Mouse (Mus musculus): ENCODE results near the gene Glmp.
"Not testable (repeated sequence)": the region's sequence is repeated elsewhere in the genome, so short reads cannot be mapped to it uniquely, and the experiment has no call there.

Gene Glmp

DNA sequence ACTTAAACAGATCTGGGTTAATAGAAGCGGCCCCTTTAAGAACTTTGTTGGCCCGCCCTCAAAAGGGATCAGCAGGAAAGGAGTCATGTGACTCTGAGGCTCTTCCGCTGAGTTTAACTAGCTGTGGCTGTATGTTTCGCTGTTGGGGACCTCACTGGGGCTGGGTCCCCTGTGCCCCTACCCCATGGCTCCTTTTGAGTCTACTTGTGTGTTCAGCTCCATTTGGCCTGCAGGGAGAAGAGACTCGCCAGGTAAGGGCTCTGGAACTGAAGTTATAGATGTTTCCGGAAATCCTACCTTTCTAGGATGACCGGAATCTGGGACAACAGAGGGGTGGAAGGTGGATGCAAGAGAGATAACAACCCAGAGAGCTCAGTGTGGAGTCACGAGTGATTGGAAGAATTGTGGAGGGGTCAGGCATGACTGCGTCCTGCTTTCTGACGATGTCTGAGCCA, at the start of gene Glmp:
TSS of gene Glmp (plus strand) at position 73 of the 455 bp plus-strand sequence.
- peak; percentile 56 to 59 for DNase-seq

DNA sequence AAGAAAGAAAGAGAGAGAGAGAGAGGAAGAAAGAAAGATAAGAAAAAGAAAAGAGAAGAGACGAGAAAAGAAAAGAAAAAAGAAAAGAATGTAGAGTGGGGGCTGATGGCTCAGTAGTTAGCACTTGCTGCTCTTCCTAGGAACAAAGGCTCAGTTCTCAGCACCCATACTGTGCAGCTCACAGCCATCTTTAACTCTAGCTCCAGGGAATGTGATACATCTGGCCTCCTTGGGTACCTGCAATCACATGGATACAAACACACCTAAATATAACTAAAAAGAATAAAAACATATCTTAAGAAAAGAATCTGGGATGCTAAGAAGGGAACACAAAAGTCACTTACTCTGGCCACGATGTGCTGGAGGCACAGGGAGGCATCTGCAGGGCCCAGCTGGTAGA, 48.7 kb upstream of the Glmp start:
- no peak for DNase-seq

DNA sequence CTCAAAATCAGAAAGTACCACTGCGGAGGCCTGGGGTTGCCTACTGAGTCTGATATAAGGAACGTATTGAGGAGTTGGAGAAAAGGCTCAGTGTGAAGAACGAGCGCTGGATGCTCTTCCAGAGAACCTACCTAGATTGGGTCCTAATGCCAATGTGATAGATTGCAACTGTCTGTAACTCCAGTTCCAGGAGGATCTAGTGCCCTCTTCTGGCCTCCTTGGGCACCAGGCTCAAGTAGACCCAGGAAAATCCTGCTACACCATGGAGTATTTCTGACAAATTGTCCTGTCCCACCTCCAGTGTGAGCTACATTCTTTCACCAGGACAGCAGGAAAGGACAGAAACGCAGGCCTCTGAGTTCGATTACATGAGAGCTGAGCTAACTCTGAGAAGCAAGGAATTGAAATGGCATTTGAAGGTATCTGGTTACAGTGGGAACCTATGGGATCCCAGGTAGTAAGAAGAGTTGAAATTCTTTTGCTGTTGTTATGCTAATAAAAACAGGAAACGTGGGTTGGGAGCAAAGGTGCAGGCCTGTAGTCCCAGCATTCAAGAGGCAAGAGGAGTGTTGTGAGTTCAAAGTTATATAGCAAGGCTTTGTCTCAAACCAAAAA, 48.2 kb upstream of the Glmp start:
- DNase-seq = no peak

DNA sequence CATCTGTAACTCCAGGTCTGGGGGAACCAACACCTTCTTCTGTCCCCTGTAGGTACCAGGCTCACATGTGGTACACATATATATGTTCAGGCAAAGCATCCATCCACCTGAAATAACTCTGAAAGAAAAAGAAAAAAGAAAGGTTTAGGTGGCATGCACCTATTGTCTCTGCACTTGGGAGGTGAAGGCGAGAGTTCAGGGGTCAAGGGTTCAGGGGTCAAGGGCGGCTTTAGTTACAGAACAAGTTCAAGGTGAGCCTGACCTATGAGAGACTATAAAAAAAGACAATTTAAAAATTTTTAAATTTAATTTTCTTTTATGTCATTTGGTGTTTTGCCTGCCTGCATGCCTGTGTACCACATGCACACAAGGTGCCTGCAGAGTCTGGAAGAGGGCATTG, 44.8 kb upstream of the Glmp start:
- DNase-seq = no peak

DNA sequence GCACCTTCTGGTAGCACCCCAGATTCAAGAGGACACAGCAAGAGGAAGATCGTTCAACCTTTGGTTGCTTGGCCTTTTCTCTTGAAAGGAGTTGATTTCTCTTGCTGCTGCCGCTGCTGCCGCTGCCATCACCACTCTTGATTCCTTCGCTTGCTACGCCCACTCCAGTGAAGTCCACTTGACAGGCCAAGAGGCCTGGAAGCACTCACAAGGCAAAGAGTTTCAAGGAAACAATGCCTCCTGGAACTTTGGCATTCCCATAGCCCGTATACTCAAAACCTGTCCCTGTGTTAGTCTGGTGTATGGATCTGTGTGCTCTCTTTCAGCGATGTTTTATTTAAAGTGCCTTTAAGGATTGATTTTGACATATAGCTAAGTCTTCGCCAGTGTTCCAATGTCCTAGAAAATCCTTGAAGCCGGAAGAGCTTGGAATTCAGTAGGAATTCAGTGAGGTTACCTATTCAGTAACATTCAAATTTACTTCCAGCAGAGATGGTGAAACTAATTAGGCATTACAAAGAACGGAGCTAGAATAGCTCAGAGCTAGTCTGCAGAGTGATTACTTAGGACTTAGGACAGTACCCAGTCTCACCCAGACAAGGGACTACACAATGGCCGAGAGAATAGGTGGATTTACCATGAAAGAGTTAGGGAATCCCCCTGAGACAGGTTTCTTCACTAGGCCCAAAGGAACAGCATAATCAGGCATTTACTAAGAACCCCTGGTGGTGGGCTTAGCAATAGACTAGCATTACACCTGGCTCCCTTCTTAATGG, 43.5 kb upstream of the Glmp start:
- DNase-seq = not testable (repeated sequence)

DNA sequence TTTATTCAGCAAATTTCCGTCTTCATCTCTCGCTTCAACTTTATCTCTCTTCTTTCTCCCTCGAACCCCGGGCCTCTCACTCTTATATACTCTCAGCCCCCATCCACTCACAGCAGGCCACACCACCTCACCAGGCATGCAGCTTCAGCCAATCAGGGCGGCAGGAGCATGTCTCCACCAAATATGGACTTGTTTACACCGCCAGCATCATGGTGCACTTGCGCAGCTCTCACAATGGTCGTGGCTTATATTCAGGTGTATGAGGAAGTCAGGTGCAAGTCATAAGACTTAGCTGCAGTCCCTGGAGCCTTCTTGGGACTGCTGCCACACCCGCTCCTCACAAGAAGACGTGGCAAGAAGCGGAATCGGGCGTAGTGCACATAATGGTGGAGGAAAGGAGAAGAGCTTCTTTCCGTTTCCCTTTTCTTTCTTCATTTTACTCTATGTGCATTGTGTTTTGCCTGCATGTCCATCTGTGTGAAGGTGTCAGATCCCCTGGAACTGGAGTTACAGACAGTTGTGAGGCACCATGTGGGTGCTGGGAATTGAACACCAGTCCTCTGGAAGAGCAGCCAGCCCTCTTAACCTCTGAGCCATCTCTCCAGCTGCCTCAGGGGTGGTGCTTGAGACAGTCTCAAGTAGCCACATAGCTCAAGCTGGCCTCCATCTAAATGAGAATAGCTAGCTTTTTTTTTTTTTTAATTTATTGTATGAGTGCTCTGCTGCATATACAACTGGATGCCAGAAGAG, 39.8 kb upstream of the Glmp start:
- not testable (repeated sequence) for DNase-seq

DNA sequence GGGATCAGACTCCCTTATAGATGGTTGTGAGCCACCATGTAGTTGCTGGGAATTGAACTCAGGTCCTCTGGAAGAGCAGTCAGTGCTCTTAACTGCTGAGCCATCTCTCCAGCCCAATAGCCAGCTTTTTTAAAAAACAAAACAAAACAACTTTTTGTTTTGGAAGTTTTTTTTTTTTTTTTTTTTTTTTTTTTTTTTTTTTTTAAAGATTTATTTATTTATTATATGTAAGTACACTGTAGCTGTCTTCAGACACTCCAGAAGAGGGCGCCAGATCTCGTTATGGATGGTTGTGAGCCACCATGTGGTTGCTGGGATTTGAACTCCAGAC, 39.3 kb upstream of the Glmp start:
- DNase-seq = not testable (repeated sequence)

DNA sequence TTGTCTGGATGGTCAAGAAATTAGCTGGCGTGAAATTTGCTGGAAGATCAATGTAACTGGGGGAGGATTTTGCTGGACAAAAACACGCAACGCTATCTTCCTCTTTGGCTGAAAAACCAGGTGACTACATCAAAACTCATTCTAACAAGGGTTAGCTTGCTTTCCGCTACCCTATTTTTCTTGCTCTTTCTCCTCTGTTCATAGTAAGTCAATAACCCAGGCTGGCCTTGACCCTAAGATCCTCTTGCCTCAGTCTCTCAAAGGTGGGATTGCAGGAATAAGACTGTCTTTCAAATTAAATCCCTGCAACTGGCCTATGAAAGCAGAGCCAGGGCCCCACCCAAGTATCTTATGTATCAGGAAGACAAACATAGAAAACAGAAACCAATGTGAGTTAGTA, 37.7 kb upstream of the Glmp start, which contains the start of gene Gm38392:
TSS of gene Gm38392 (minus strand) at position 101 of the 400 bp plus-strand sequence.
- no peak for DNase-seq

DNA sequence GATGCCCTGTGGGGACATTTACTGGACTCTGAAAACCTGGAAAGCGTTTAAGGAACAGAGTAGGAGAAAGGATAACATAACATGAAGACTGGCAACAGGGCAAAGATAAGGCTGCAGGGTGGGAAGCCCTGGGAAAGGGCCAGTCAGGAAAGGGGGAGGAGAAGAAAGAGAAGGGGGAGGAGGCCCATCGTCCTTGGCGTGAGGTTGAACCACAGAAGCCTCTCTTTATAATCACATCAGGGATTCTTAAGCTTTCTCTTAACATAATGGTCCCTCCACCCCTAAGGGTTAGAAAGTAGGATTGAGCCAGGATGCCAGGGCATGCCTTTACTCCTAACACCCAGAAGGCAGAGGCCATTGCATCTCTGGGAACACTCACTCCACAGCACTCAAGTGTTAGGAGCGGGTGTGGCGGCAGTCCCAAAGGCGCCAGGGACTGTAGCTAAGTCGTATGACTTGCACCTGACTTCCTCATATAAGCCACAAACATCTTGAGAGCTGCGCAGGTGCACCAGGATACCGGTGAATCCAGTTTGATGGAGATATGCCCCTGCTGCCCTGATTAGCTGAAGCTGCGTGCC, 36.6 kb upstream of the Glmp start:
- DNase-seq = not testable (repeated sequence)

DNA sequence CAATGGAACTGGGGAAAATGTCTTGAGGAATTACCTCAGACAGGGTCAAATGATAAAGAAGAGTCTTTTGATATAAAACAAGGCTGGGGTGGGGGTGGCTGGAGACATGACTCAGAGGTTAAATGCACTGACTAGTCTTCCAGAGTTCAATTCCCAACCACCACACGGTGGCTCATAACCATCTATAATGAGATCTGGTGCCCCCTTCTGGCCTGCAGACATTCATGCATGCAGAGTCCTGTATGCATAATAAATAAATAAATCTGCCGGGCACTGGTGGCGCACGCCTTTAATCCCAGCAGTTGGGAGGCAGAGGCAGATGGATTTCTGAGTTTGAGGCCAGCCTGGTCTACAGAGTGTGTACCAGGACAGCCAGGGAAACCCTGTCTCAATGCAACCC, 32.9 kb upstream of the Glmp start:
- peak; percentile 61 to 69 for DNase-seq

DNA sequence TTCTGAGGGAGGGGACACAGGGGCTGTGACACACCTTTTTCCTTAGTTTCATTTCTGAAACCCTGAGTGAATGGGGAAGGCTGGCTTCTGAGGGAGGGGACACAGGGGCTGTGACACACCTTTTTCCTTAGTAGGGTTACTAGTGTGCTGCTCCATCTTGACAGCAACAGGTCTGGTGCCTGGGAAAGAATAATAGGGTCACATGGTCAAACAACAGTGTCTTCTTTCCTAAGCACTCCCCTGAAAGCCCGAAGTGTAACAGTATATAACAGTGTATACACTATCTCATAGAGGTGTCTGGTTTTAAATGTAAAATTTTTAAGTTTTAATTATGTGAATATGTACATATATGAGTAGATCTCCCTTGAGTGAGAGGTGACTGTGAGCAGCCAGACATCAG, 29.6 kb upstream of the Glmp start:
- DNase-seq = not testable (repeated sequence)

DNA sequence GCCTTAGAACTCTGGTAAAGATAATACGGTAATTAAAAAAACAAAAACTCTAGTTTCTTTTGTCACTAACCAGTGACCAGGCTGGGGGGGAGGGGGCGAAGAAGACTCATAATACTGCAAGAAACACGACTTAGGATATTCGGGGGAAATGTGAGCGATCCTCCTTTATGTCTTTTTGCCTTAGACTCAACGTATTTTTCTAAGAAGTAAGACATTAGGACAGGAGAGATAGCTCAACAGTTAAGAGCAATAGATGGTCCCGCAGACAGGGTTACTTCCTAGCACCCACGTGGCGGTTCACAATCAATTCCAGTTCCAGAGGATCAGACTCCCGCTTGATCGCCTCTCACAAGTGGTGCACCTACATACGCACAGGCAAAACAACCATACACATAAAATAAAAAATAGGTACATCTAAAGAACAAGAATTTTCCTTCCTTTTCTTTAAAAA, 28.7 kb upstream of the Glmp start:
- DNase-seq = no peak

DNA sequence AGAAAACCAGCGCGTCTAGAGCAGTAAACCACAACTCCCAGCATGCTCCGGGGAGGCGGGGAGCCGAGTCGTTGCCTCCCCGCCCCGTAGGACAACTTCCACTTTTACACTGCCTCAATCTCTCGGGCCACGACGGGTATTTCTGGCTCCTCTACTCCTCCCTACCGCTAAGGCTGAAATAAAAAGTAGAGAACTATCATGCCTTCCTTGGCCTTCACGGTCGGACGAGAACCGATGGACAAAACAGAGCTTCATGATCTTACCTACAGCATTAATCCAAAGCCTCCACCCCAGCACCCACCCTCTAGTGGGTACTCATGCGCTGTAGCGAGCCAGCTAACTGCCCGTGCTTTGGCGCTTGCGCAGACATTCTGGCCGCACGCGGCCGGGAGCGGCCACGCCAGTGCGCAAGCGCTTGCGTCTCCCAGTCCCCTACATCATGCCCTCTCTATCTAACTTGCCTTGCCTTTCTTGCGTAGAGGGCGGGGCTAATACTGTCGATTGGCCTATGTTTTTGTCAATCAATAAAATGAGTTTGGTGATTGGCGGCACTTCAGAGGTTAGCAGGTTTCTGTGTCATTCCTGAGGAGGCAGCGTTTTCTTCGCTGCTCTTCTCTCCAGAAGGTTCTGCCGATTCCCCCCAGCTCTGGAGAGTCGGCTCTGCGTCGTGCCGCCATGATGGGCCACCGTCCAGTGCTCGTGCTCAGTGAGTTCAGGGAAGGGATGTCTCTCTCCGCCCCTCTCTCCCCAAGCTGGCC, 28.1 kb upstream of the Glmp start, which contains the start of the genes Tsacc and Cct3:
TSS of gene Tsacc (minus strand) at position 439 of the 758 bp plus-strand sequence.
TSS of gene Cct3 (plus strand) at position 556 of the 758 bp plus-strand sequence.
- peak; percentile 92 to 93 for DNase-seq

DNA sequence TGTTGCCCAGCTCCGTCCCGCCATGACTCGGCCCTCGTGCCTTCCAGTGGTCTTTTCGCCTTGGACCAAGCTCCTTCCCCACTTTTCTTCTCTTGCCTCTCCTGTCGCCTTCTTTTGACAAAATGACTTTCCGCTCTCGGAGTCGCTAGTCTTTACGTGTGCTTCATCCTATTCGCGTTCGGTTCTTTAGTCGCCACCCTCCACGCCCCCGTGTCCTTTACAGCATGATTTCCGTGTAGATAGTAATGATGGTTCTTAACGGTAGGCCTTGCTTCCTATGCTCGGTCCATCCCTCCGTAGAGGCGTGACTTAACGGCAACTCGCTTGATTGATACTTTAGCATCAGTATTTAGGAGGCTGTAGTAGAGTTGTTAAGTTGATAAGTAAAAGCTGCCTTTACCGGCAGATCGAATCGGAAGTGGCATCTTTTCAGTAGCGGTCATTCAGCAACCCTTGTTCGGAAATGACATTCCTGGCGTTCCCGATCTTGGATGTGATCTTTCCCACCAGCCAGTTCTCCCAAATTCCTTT, 27.4 kb upstream of the Glmp start:
- DNase-seq = peak in 1 of 2 experiments; percentile 43

DNA sequence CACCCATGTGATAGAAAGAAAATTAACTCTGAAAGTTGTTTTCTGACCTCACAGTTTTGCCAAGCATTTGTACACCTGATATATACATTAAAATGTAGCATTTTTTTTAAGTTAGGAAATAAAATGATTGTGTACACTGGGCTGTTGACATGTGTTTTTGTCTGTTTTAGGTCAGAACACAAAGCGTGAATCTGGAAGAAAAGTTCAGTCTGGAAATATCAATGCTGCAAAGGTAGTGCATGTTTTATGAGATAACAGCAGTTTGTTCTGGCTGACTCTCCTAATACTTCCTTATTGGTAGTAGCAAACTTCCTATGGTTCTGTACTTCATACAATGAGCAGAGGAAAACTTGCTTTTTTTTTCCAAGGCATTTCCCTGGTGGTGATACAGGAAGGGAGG, 25.7 kb upstream of the Glmp start:
- DNase-seq = no peak

DNA sequence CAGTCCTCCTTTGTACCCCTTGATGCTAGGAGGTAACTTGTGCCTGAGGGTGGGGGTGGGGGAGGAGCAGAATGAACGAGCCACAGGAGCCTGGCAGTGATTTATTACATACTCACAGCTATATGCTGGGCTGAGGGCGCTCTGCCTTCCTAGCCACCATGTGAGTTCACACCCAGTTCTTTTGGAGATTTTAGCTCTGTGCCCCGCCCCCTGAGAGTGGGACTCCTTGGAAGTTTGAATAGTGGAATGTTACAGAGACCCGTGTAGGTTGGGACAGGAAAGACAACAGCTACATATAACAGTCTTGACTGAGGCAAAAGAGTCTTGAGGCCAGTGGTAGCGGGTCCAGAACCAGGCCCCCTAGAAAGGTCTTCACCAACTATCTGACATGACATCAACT, 4.1 kb downstream of the Glmp start:
- no peak for DNase-seq

DNA sequence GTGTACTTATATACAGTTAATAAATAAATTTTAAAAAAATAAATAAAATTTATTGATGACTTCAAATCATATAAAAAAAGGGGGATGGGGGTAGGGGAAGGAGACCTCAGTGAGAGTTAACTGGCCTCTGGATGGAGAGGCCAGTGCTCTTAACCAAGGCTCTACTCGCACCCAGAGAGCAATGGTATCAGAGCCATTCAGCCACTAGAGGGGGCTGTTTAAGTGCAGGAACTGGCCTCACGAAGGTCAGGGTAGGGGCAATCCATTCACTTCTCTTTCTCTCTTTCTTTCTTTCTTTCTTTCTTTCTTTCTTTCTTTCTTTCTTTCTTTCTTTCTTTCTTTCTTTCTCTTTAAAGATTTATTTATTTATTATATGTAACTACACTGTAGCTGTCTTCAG, 6.5 kb downstream of the Glmp start:
- DNase-seq = peak; percentile 78

DNA sequence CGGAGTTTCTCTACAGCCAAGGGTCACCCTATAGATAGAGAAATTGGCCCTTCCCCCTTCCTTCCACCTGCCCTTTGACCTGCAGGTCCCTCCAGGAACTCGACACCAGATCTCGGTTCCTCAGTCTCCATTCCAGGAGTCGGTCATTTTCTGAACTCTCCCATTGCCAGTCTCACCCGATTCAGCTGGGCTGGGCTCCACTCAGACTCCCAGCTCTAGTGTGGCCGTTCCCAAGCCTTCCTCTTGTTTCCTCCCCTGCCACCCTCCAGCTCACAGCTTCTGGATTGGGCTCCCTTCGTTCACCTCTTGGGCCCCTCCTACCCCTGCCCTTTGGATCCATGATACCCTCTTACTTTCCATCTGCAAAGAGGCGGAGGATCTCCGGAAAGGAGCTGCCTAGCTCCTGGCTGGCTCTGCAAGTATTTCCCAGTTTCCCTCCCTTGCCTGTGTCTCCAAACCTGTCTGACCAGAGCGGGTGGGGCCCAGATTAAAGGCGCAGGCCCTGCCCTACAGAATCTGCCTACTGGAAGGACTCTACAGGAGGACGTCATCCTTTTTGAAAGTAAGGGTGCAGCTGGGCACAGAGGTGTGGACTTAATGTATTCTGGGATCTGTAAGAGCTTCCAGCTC, 9.3 kb downstream of the Glmp start:
- no peak for DNase-seq

DNA sequence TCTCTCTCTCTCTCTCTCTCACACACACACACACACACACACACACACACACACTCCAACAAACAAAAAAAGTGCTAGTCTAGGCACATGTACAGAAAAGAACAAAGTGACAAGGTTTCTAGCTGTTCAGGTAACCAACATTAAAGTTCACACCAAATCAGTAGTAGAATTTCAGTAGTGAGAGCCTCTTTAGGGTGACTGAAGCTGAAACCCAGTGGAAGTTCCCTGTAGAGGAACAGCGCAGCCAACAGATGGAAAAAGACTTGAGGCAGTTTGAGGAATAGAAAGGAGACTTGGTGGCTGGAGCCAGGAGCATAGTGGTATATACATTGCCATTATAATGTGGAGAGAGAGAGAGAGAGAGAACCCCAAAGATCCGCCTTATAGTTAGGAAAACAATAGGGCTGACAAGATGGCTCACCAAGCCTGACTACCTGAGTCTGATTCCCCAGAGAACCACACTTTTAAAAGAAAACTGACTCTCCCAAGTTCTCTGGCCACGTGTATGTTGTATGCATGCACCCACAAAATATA, 10.1 kb downstream of the Glmp start:
- no peak for DNase-seq

DNA sequence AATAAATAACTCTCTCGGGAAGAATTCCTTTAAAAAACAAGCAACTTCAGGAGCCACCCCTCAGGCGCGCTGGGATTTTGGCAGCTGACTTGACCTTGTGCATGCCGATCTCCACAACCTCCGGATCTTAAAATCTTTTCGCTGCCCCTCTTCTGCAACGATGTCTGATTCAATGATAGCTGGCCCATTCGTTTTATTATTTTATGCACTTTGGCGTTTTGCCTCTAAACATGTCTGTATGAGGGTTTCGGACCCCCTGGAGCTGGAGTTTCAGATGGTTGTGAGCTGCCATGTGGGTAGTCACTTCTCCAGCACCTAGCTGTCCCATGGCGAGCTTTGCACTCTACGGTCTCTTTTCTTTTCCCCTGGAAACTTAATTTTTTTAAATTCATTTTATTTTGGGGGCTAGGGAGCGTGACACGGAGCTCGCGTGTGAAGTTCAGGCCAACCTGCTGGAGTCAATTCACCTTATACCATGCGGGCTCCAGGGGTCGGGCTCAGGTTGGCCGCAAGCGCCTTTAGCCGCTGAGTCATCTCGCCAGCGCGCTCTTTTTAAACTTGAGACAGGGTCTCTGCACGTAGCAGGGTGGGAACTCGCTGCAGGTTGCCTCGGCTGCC, 10.7 kb downstream of the Glmp start:
- DNase-seq = no peak

Data from B cell, adult 2 months (primary cell).